Mouse (Mus musculus) adrenal gland, adult 2 months (tissue): ENCODE results near the gene Frmd4a. TPM values are rescaled to one million over a fixed set of nuclear protein-coding genes. Genes with fewer than 3 reads are reported as not detected.

Experiments used
- DNase-seq: peaks from one replicate; pipeline ENCODE4 v3.0.0; 2021
- polyA plus RNA-seq: library from polyadenylated mRNA; depleted of rRNA; stranded (reverse); fragments of >200 nt; gene quantifications from 2 replicates; pipeline ENCODE4 v1.2.3, GENCODE M21; 2012
- total RNA-seq, 2 experiments: library from RNA; stranded (reverse); gene quantifications; 2 replicates each; pipeline ENCODE4 v1.2.3; 2021

Gene Frmd4a
- total and polyA plus RNA-seq, 3 experiments, result 9.8 to 15.8 (median 11.4) TPM

GRCm38 (mm10) chr2:4619893-4620593 is 602.5 kb downstream of the Frmd4a start:
- no peak for DNase-seq

DNA sequence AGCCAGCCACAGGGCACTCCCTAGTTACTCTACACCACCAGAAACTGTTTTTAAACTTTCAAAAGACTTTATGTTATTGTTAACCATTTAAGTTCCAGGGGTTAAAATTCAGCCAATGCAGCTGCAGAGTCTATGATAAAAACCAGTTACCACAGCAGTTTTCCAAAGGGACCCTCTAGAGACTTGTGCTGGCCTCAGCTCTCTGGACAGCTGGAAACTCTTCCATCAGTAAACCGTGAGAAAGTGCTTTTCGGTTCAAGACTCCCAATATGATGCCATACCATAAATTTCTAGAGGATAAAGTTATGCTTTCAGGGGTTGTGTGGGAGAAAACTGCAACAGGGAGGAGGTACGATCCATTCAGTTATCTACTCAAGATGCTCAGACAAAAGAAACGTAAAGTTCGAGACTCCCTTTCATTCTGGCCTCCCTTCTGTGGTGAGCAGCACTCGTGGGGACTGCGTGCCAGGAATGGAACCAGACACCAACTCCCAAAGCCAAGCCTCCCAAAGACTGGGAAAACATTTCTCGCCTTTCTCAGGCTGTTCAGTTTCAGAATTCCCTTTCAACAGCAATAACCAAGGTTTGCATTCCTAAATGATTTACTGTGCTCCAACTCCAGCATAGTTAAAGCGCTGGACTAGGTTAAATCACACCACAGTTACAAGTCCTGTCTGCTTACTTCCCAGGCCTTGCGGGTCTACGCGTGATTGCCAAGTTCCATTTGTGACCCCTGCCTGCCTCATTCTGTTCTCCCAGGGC is 603.3 kb downstream of the Frmd4a start:
- no peak for DNase-seq

DNA sequence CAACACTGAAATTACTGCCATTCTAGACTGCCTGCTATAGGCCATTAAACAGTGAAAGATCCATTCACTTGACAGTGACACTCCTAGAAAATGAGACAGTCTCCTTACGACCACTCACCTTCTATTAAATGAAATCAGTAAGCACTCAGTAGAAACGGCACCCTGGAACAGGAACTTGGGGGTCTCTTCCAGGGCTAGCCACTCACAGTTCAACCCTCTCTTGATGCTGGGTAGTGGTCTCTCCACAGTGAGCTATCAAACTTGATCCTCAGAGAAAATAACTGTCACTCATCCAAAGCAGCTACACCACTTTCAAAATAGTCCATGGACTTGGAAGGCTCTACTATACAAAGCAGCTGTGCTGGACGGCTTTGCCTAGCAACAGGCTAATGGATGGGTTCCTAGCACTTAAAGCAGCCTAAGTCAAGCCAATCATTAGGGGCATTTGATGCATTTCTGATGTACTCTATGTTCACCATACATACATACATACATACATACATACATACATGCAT is 604.0 kb downstream of the Frmd4a start:
- DNase-seq, result no peak

- DNase-seq, result no peak
These were observed 609.4 kb downstream of the Frmd4a start for GRCm38 (mm10) chr2:4626911-4627310.

DNA sequence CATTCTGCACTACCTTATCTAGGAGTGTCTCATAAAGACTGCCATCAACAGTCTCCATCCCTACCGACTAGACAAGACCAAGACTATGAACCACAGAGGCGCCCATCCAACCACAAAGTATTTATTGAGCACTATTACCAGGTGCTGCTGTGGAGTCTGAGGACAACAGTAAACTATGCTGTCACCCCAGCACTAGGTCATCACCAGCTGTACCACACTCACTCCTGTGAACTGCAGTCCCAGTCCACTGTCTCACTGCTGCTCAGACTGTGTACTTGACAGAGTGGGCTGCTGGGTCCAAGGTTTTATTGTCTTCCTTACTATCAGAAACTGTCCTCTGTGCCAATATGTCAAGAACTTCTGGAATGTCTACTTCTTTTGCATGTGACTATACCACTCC is 611.4 kb downstream of the Frmd4a start:
- DNase-seq, result no peak

- DNase-seq, result no peak
These were observed 612.0 kb downstream of the Frmd4a start for GRCm38 (mm10) chr2:4629470-4629869.

- DNase-seq, result no peak
These were observed 612.8 kb downstream of the Frmd4a start for GRCm38 (mm10) chr2:4630197-4630835.

DNA sequence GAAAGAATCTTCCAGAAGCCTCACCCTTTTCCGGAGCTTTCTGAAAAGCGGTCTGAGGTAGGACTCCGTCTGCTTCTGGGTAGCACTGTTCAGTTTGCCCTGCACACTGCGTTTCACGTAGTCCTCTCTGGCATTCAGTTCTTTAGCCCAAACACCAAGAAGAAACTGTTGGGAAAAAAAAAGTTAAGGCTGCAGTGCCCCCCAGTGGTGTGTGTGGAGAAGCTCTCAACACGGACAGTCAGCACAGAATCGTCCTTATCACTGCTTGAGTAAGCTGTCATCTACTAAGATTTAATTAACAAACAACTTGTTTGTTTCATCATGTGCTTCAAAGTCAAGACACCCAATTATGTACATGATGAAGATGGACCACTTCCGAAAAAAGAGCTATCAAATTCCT is 618.3 kb downstream of the Frmd4a start:
- no peak for DNase-seq

GRCm38 (mm10) chr2:4636656-4637055 is 619.1 kb downstream of the Frmd4a start:
- peak; percentile 66 for DNase-seq

GRCm38 (mm10) chr2:4638189-4638588 is 620.7 kb downstream of the Frmd4a start:
- no peak for DNase-seq

DNA sequence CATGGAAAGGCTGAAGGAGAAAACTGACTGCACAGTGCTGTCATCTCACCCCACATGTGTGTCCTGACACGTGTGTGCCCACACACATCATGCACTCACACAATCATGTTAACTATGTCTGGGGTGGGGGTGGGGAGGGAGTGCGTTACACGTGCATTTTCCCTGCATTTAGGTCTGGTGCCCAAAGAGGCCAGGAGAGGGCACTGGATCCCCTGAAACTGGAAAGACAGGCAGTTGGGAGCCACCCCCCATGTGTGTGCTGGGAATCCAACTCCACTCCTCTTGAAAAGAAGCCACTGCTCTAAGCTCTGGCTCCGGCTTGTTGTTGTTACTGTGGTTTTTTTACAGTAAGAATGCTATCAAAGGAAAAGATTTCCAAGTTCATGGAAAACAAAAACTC is 627.5 kb downstream of the Frmd4a start:
- DNase-seq, result no peak

DNA sequence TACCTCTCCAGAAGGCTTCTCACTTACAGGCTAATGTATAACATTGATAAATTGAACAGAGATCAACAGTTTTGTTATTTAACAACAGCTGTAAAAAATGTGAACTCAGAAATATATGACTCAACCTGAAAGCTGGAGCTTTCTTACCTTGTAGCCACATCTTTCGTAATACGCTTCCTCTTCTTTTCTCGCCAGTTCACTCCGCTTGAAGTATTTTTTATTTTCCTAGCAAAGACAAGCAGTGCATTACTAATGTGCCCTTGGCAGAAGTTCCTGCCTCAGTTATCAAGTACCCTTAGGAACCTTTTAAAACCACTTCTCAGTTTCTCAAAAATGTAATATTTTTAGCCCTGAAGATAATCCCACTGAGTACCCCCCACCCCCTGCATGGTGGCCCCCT is 630.6 kb downstream of the Frmd4a start:
- no peak for DNase-seq

GRCm38 (mm10) chr2:4649646-4650045 is 632.1 kb downstream of the Frmd4a start:
- no peak for DNase-seq

- DNase-seq, result peak; percentile 91
These were observed 634.2 kb downstream of the Frmd4a start, which contains the start of gene Prpf18 for GRCm38 (mm10) chr2:4651500-4652285. Prpf18 (minus strand) TSS chr2:4652113.

DNA sequence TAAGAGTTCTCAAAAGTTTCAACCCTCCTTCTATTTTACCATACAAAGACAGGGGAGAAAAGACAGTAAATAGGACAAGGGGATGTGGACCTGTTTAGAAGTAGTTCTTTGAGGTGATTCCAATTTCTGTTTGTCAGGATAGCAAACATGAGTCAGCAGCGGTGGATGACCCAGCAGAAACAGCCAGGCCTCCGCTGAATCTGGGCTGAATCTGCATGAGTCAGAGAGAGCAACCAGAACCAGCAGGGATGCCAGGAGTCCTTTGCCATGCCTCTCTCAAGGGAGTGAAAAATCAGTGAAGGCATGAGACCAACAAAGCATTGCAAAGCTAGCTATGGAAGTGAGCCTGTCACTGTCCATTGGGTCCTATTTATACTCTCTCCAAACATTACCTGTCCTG is 643.2 kb downstream of the Frmd4a start:
- peak; percentile 46 for DNase-seq
